Mouse (Mus musculus) hindbrain, embryonic 16.5 days (tissue): ENCODE data around the gene Gpbp1l1. TPM values are rescaled to one million over a fixed set of nuclear protein-coding genes. Genes with fewer than 3 reads are reported as not detected.

Experiments
- ATAC-seq: fragments of 200-750 bp; cut with Nextera tagmentation; 2 replicates; pipeline ENCODE4 v1.8.0; 2017; ENCODE audit warnings: moderate TSS enrichment, moderate library complexity
- H3K27ac ChIP-seq: fragments of 300-500 bp; sonication (generic); 2 replicates; pipeline ENCODE4 v1.5.1; 2014; ENCODE audit warnings: low read depth, mild to moderate bottlenecking, control low read depth, low read length, moderate library complexity
- H3K27me3 ChIP-seq: fragments of 300-500 bp; sonication (generic); replicated peaks from 2 replicates; pipeline ENCODE4 v1.6.1; 2014; ENCODE audit warnings: low read length; ENCODE audit not compliant: control insufficient read depth, insufficient read depth
- H3K36me3 ChIP-seq: fragments of 300-500 bp; sonication (generic); 2 replicates; pipeline ENCODE4 v1.6.1; 2014; ENCODE audit warnings: mild to moderate bottlenecking, low read length, moderate library complexity, mixed read lengths; ENCODE audit not compliant: control insufficient read depth, insufficient read depth
- H3K4me1 ChIP-seq: fragments of 300-500 bp; sonication (generic); 2 replicates; pipeline ENCODE4 v1.6.1; 2014; ENCODE audit warnings: low read depth, low read length; ENCODE audit not compliant: control insufficient read depth, insufficient read depth
- H3K4me2 ChIP-seq: fragments of 300-500 bp; sonication (generic); 2 replicates; pipeline ENCODE4 v1.6.1; 2014; ENCODE audit warnings: mild to moderate bottlenecking, low read length, control low read depth, moderate library complexity
- H3K4me3 ChIP-seq: fragments of 300-500 bp; sonication (generic); 2 replicates; pipeline ENCODE4 v1.5.1; 2014; ENCODE audit warnings: mild to moderate bottlenecking, low read length, control low read depth, moderate library complexity
- H3K9ac ChIP-seq: fragments of 300-500 bp; sonication (generic); 2 replicates; pipeline ENCODE4 v1.6.1; 2014; ENCODE audit warnings: low read depth, mild to moderate bottlenecking, control low read depth, low read length, moderate library complexity
- H3K9me3 ChIP-seq: fragments of 300-500 bp; sonication (generic); 2 replicates; pipeline ENCODE4 v1.6.1; 2014; ENCODE audit warnings: mild to moderate bottlenecking, low read length, moderate library complexity; ENCODE audit not compliant: control insufficient read depth
- WGBS: fragments of 180-500 bp; shearing (Covaris S2); extraction: QIAGEN DNeasy Blood & Tissue Kit; methylation state at CpG from one replicate; pipeline ENCODE4 v1.1.7; 2014; 5-methylcytosine and 5-hydroxymethylcytosine counted together
- polyA plus RNA-seq: library from polyadenylated mRNA; unstranded; fragments of >200 nt; fragmentation: Nextera tagmentation; extraction: Ambion mirVana; gene quantifications from 2 replicates; pipeline ENCODE4 v1.2.1, GENCODE M21; 2015

Gpbp1l1 gene
- polyA plus RNA-seq, 1 experiment from 2014 or later: 12.1 TPM

DNA sequence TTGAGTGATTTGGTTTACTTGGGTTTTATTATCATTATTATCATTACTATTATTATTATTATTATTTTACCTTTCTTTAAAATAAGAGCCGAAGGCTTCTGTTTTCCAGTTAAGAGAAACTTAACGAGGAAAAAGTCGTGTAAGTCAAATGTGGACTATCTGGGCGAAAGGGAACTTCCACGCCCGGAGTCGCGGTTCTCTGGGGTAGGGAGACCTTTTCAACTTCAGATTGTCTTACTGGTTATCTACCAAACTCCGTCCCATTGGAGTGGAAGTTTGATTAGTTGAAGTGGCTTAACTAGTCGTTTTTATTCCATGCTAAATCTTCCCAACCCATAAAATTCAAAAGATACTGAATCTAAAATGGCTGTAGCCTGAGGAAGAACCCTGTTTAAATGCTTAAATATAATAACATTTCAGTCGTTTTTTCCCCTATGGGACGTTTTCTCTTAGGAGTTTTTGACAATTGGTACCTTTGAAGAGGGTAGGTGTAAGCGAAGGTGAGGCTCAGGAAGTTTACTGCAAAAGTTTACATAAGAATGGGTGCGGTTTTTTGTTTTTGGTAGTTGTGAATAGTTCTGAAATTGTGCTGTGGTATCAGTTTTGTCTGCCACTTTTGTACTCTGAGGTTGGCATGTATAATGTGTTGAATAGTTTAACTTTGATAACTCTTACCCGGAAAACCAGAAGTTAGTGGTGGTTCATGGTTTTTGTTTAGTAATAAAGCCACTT lies 859 bp downstream of the Gpbp1l1 start:
- Histone ChIP-seq H3K4me1 (peaks cover 15% of the 10 kb centered on the region), H3K4me2 (peak overlapping the region; percentile 79), H3K9me3 (no peaks in the 10 kb centered on the region), H3K4me3 (peak overlapping the region; percentile 65), H3K27me3 (no peaks in the 10 kb centered on the region), H3K9ac (peak overlapping the region; percentile 76), H3K36me3 (peaks cover 3% of the 10 kb centered on the region; the same call in 1 of the 2 replicates), H3K27ac (no peak overlapping the region)
- 5% methylated on average over 15 of the region's 15 CpGs for WGBS
- ATAC-seq: no peak

DNA sequence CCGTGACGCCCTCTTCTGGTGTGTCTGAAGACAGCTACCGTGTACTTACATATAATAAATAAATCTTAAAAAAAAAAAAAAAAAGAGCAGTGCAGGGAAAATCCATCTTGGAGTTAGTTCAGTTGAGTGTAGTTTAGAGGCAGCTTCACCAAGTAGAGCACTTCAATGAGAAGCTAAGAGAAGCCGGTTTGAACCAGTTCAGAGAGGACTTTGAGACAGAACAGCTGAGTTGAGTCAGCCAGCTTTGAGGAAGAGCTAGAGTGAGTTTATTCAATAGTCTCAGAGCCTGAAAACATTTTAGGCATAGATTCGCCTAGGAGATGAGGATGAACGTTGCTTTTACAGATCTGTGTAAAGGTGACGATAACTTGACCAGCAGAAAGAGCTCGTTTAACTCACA lies 38.3 kb downstream of the Gpbp1l1 start:
- no peak overlapping the region for H3K4me2 ChIP-seq
- H3K27ac ChIP-seq: no peak overlapping the region
- H3K9me3 ChIP-seq: no peaks in the 10 kb centered on the region
- H3K27me3 ChIP-seq: no peaks in the 10 kb centered on the region
- H3K9ac ChIP-seq: no peak overlapping the region
- peaks cover 20% of the 10 kb centered on the region for H3K36me3 ChIP-seq
- no peak for ATAC-seq
- H3K4me1 ChIP-seq: peaks cover 17% of the 10 kb centered on the region
- H3K4me3 ChIP-seq: no peak overlapping the region
- 84% methylated on average over 8 of the region's 8 CpGs for WGBS

DNA sequence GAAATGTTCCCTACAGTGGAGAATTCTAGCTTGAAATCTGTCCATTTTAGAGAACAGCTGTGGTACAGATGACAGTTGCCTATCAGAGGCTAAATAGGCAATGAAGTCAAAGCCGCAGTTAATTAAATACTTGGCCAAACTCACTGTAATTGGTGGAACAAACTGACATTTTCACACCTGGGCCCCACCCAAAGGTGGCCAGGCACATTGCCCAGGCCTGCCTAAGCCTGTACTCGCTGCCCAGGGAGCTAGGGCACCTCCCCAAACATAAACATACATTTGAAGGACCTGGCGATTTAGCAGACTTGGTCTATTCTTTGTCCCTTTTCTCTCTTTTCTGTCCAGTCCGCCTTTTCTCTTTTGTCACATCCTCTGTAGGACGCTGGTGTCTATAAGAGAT lies 38.9 kb downstream of the Gpbp1l1 start, which contains the start of gene Ccdc17:
Ccdc17 (plus strand) TSS at position 276 of the 400 bp plus-strand sequence.
- H3K9ac ChIP-seq: peak within 1 kb of the TSS; percentile 70
- H3K36me3 ChIP-seq: peaks cover 18% of the 10 kb centered on the region
- peak within 1 kb of the TSS; percentile 65 for H3K4me3 ChIP-seq
- H3K4me2 ChIP-seq: peak within 1 kb of the TSS; percentile 85
- WGBS: 23% methylated on average over 5 of the region's 5 CpGs
- H3K4me1 ChIP-seq: peaks cover 17% of the 10 kb centered on the region
- no peaks in the 10 kb centered on the region for H3K9me3 ChIP-seq
- ATAC-seq: no peak
- H3K27ac ChIP-seq: peak within 1 kb of the TSS; percentile 78
- H3K27me3 ChIP-seq: no peaks in the 10 kb centered on the region

- Histone ChIP-seq H3K9me3 (no peaks in the 10 kb centered on the region), H3K4me1 (peaks cover 17% of the 10 kb centered on the region), H3K27me3 (no peaks in the 10 kb centered on the region), H3K27ac (peak overlapping the region; percentile 78), H3K4me3 (peak overlapping the region; percentile 65), H3K36me3 (peaks cover 18% of the 10 kb centered on the region), H3K4me2 (peak overlapping the region; percentile 85), H3K9ac (peak overlapping the region; percentile 70)
- ATAC-seq: peak; percentile 97
- WGBS: under 1% methylated on average over 50 of the region's 50 CpGs
Observed at GRCm38 (mm10) chr4:116596978-116597881, 39.8 kb downstream of the Gpbp1l1 start.

DNA sequence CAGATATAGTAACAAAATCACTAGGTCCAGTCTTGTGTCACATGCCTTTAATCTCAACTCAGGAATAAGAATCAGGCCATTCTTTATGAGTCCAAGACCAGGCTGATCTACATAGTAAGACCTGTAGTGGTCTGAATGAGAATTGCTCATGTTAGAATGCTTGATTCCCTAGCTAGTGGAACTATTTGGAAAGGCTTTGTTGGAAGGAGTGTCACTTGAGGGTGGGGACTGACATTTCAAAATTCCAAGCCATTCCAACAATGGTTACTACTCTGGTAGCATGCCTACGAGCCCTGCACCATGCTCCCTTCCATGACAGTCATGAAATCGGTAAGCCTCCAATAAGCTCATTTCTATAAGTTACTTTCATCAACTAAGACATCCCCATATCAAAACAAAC lies 55.2 kb downstream of the Gpbp1l1 start:
- H3K9me3 ChIP-seq: no peaks in the 10 kb centered on the region
- H3K9ac ChIP-seq: no peak overlapping the region
- H3K4me3 ChIP-seq: no peak overlapping the region
- no peak overlapping the region for H3K4me2 ChIP-seq
- H3K27ac ChIP-seq: no peak overlapping the region
- ATAC-seq: no peak
- no peaks in the 10 kb centered on the region for H3K4me1 ChIP-seq
- peaks cover 20% of the 10 kb centered on the region for H3K36me3 ChIP-seq
- WGBS: 93% methylated on average over 2 of the region's 2 CpGs
- no peaks in the 10 kb centered on the region for H3K27me3 ChIP-seq

- peaks cover 19% of the 10 kb centered on the region for H3K36me3 ChIP-seq
- WGBS: 96% methylated on average over 2 of the region's 2 CpGs
- no peak for ATAC-seq
Observed at GRCm38 (mm10) chr4:116615237-116615636, 57.8 kb downstream of the Gpbp1l1 start.

GRCm38 (mm10) chr4:116624831-116625230 lies 67.4 kb downstream of the Gpbp1l1 start:
- no peak for ATAC-seq
- H3K4me2 ChIP-seq: no peak overlapping the region
- 92% methylated on average over 4 of the region's 4 CpGs for WGBS

More at GRCm38 (mm10) chr4:116615237-116615636, 57.8 kb downstream of the Gpbp1l1 start:
- Histone ChIP-seq H3K9ac (no peak overlapping the region), H3K4me1 (no peaks in the 10 kb centered on the region), H3K4me3 (no peak overlapping the region), H3K9me3 (no peaks in the 10 kb centered on the region), H3K27me3 (no peaks in the 10 kb centered on the region), H3K27ac (no peak overlapping the region), H3K4me2 (no peak overlapping the region)

GRCm38 (mm10) chr4:116626658-116627358 lies 69.3 kb downstream of the Gpbp1l1 start:
- ATAC-seq: peak; percentile 79
- H3K4me3 ChIP-seq: peak overlapping the region; percentile 99
- peak overlapping the region; percentile 86 for H3K9ac ChIP-seq
- H3K36me3 ChIP-seq: no peaks in the 10 kb centered on the region
- peak overlapping the region; percentile 90 for H3K4me2 ChIP-seq
- H3K9me3 ChIP-seq: no peaks in the 10 kb centered on the region
- under 1% methylated on average over 51 of the region's 53 CpGs for WGBS
- peaks cover 14% of the 10 kb centered on the region for H3K4me1 ChIP-seq
- H3K27me3 ChIP-seq: no peaks in the 10 kb centered on the region
- H3K27ac ChIP-seq: peak overlapping the region; percentile 96

More at GRCm38 (mm10) chr4:116624831-116625230, 67.4 kb downstream of the Gpbp1l1 start:
- Histone ChIP-seq H3K4me3 (no peak overlapping the region), H3K36me3 (no peaks in the 10 kb centered on the region; the same call in 1 of the 2 replicates), H3K9me3 (no peaks in the 10 kb centered on the region), H3K4me1 (peaks cover 14% of the 10 kb centered on the region), H3K9ac (no peak overlapping the region), H3K27me3 (no peaks in the 10 kb centered on the region), H3K27ac (no peak overlapping the region)
